Mouse (Mus musculus): ENCODE results near the gene Trim65. TPM values are rescaled to one million over a fixed set of nuclear protein-coding genes. Genes with fewer than 3 reads are reported as not detected.

The Trim65 gene
- polyA plus RNA-seq, 1 experiment from 2014 or later: 3.1 TPM

DNA sequence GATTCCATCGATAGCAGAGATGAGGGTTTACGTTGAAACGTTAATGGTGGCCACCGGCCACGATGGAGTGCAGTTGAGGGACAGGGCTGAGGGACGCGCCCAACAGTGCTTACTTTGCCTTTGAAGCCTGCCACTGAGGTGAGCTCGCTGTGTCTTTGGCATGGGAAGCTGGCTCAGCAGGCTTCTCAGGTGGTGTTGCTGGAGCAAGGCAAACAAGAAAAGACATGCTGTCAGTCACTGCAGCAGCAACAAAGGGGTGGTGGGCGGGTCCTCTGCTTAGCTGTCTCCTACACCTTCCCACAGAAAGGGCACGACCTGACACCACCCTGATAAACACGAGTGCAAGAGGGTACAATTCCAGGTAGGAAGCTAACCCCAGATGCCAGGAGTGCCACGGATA, 30.4 kb upstream of the Trim65 start:
- Histone ChIP-seq H3K27ac (no peak overlapping the region), H3K9me3 (no peaks in the 10 kb centered on the region), H3K9ac (no peak overlapping the region), H3K4me2 (no peak overlapping the region), H3K4me1 (peaks cover 7% of the 10 kb centered on the region), H3K36me3 (replicated peaks) (peaks cover 32% of the 10 kb centered on the region; the same call in 1 of the 2 replicates), H3K4me3 (no peak overlapping the region), H3K27me3 (replicated peaks) (no peaks in the 10 kb centered on the region)
- 77% methylated on average over 12 of the region's 12 CpGs for WGBS
- ATAC-seq (replicated peaks): no peak

DNA sequence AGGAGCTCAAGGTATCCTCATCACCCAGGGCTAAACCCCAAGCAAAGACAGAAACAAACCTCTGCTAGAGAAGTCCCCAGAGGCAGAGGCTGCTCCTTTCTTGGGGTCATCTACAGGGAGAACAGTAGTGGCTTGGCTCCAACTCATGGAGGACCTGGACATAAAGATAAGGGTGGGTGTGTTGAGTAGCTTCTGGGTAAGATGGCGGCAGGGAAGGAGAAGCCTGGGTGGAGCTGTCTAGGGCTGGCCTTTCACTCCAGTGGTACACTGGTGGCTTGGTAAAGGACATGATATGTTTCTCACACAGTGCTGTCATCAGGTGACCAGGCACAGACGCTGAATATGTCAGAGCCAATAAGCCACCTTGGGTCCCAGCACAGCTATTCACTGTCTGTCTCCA, 20.0 kb upstream of the Trim65 start:
- Histone ChIP-seq H3K36me3 (replicated peaks) (peaks cover 67% of the 10 kb centered on the region), H3K27me3 (replicated peaks) (no peaks in the 10 kb centered on the region), H3K9me3 (no peaks in the 10 kb centered on the region), H3K27ac (no peak overlapping the region), H3K4me2 (no peak overlapping the region), H3K9ac (no peak overlapping the region), H3K4me1 (no peaks in the 10 kb centered on the region), H3K4me3 (no peak overlapping the region)
- 83% methylated on average over 2 of the region's 2 CpGs for WGBS
- ATAC-seq (replicated peaks): no peak

DNA sequence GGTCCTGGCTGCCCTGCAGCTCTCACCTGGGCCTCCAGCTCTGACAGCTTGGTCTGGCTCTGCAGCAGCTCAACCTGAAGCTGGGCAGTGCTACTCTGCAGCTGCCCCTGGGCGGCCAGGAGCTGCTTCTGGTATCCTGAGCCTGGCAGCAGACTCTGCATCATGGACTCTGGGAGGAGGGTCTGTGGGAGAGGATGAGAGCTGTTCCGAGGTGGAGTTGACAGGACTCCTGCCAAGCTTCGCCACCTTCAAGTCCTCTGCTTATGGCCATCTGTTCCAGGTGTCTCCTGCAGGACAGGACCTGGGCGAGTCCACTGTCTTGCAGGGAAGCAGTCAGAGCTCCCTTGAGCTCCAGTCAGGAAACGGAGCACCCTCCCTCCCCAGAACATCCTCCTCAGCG, 18.4 kb upstream of the Trim65 start:
- Histone ChIP-seq H3K27me3 (replicated peaks) (no peaks in the 10 kb centered on the region), H3K9ac (no peak overlapping the region), H3K4me2 (no peak overlapping the region), H3K4me1 (no peaks in the 10 kb centered on the region), H3K27ac (no peak overlapping the region), H3K4me3 (no peak overlapping the region), H3K9me3 (no peaks in the 10 kb centered on the region), H3K36me3 (replicated peaks) (peaks cover 63% of the 10 kb centered on the region)
- WGBS: 92% methylated on average over 6 of the region's 6 CpGs
- ATAC-seq (replicated peaks): no peak

DNA sequence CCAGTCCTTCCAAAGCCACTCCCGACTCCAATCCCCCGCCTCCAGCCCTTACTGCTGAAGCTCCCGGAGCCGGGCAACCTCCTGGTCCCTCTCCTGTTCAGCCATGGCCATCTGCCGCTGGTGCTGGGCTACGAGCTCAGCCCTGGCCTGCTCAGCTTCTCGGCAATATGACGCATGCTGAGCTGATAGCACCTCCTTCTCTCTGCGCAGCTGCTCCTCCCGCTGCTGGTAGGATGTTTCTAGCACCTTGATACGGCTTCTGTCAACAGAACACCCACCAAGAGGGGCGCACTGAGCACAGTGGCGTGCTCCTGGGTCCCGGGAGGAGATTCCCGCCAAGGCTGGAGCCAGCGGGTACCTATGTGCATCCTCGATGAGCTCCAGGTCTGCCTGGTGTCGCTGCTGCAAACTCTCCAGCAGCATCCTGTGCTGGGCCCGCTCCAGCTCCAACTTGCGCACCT, 17.9 kb upstream of the Trim65 start:
- Histone ChIP-seq H3K27ac (no peak overlapping the region), H3K36me3 (replicated peaks) (peaks cover 64% of the 10 kb centered on the region), H3K4me1 (no peaks in the 10 kb centered on the region), H3K9me3 (no peaks in the 10 kb centered on the region), H3K9ac (no peak overlapping the region), H3K27me3 (replicated peaks) (no peaks in the 10 kb centered on the region), H3K4me3 (no peak overlapping the region), H3K4me2 (no peak overlapping the region)
- ATAC-seq (replicated peaks): no peak
- WGBS: 69% methylated on average over 20 of the region's 20 CpGs

DNA sequence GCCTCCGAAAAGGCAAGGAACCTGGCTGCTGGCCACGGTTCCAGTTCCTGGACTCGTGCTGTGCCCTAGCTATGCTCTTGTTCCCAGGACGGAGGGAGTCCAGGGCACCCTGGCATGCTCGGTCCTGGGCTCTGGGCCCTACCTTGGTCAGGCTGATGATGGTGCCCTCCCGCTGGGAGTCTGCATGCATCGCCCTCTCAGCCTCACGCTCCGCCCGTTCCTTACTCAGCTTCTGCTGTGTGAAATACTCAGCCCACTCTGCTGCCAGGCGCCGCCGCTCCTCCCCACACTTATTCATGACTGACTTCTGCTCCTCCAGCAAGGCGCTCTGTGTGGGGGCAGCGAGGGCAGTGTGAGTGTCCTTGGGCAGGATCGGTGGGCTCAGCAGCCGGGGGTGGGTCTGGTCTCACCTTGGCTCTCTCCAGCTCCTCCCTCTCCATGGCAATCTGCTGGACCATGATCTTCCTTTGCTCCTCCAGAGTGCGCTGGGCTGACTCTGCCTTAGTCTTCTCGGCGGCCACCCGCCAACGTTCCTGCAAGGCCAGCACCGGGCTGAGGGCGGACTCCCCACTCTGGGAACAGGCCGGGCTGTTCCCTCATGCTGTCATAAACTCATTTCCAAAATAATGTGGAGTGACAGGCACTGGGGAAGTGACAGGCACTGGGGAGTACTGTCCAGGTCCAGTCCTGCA, 15.5 kb upstream of the Trim65 start:
- Histone ChIP-seq H3K36me3 (replicated peaks) (peaks cover 70% of the 10 kb centered on the region), H3K9me3 (no peaks in the 10 kb centered on the region), H3K4me2 (no peak overlapping the region), H3K4me1 (no peaks in the 10 kb centered on the region), H3K9ac (no peak overlapping the region), H3K27me3 (replicated peaks) (no peaks in the 10 kb centered on the region), H3K27ac (0 out of 2 replicates have a peak overlapping the region, but pooled peaks have one; percentile 15), H3K4me3 (no peak overlapping the region)
- 72% methylated on average over 25 of the region's 25 CpGs for WGBS
- 0 out of 2 replicates have a peak, but pooled peaks have one; percentile 19 for ATAC-seq (replicated peaks)

DNA sequence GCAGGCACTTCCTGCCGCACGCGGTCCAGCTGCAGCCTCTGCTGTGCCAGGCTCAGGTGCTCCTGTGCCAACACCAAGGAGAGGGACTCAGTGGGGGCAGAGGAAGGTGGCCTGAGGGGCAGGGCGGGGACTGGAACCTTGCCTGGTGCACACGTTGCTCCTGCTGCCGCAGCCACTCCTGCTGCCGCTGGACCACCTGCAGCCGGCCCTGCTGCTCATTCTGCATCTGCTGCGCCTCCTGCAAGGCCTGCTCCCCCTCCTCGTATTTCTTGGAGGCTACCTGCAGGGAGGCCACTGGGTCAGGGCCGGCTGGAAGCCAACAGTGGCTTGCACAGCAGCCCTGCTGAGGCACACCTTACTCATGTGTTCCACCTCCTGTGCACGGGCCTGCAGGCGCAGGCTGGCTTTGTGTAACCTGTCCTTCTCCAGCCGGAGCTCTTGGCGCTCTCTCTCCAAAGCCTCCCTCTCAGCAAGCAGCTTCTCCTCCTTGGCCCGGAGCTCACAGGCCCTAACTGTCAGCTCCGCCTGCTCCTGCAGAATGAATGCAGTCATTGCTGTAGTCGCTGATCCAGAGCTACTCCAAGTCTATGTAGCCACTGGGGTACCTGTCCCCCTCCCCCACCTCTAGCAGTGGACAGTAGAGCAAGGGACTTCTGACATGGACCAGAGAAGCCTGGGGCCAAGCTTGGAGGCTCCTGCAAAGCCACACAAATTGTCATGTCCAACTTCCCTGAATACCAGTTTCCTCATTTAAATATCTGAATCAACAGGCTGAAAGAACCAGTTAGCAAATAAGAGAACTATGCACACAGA, 14.8 kb upstream of the Trim65 start:
- Histone ChIP-seq H3K27me3 (replicated peaks) (no peaks in the 10 kb centered on the region), H3K4me3 (no peak overlapping the region), H3K27ac (0 out of 2 replicates have a peak overlapping the region, but pooled peaks have one; percentile 8), H3K36me3 (replicated peaks) (peaks cover 64% of the 10 kb centered on the region), H3K9me3 (no peaks in the 10 kb centered on the region), H3K4me1 (no peaks in the 10 kb centered on the region), H3K9ac (no peak overlapping the region), H3K4me2 (no peak overlapping the region)
- ATAC-seq (replicated peaks): no peak
- 63% methylated on average over 18 of the region's 18 CpGs for WGBS

DNA sequence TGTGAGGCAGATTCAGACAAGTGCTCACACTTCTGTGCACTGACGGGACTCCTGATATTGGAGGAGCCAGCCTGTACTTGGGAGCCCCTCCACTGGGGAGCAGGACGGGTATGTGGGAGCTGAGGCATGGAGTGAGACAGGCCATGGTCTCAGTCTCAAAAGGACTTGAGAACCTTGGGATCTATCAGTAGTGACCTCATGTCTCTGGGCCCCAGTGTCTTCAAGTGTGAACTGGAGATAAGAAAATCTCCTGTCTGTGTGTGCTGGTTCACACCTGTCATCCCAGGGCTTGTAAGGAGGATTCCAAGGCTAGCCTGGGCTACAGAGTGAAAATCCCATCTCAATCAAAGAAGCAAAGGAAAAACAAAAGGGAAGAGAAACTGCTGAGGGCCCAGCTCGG, 12.5 kb upstream of the Trim65 start:
- ATAC-seq (replicated peaks): no peak
- H3K27me3 ChIP-seq (replicated peaks): no peaks in the 10 kb centered on the region
- no peaks in the 10 kb centered on the region for H3K4me1 ChIP-seq
- H3K27ac ChIP-seq: no peak overlapping the region
- no peak overlapping the region for H3K4me2 ChIP-seq
- no peaks in the 10 kb centered on the region for H3K9me3 ChIP-seq
- H3K9ac ChIP-seq: no peak overlapping the region
- WGBS: 94% methylated on average over 3 of the region's 3 CpGs
- no peak overlapping the region for H3K4me3 ChIP-seq
- H3K36me3 ChIP-seq (replicated peaks): peaks cover 51% of the 10 kb centered on the region

DNA sequence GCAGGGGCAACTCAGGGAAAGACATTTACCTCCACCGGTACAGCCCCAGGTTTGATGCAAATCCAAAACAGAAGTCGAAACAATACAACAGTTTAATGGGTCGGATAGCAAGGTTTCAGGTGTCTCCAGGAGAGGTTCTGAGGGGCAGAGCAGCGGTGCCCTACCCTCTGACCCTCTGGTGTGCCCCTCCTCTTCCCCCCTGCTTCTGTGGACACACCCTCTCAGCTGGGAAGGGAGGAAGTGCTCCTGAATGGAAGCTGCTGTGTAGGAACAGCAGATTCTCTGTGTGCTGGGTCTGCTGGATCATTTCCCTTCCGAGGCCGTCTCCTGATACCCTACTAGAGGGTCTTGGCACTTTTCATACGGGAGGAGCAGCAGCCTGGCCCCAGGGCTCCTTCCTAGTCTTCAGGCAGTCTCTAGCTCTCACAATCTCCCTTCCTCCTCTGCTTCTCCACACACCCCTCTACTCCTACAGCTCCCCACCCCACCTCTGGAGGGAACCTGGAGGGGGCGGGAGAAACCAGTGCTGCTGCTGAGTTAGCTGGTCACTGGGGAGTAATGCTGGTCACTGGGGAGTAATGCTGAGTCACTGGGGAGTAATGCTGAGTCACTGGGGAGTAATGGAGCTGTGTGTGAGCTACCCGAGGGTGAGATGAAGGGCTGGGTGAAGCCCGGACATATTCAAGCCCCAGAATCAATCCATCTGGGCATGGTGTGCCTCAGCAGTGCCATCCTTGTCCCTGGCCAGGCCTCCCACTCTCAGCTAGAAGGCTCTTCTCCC, 11.5 kb upstream of the Trim65 start:
- H3K27me3 ChIP-seq (replicated peaks): no peaks in the 10 kb centered on the region
- H3K9ac ChIP-seq: no peak overlapping the region
- 72% methylated on average over 10 of the region's 10 CpGs for WGBS
- H3K4me3 ChIP-seq: no peak overlapping the region
- H3K4me1 ChIP-seq: peaks cover 8% of the 10 kb centered on the region
- no peak overlapping the region for H3K27ac ChIP-seq
- H3K4me2 ChIP-seq: no peak overlapping the region
- peaks cover 49% of the 10 kb centered on the region for H3K36me3 ChIP-seq (replicated peaks)
- no peak for ATAC-seq (replicated peaks)
- no peaks in the 10 kb centered on the region for H3K9me3 ChIP-seq

DNA sequence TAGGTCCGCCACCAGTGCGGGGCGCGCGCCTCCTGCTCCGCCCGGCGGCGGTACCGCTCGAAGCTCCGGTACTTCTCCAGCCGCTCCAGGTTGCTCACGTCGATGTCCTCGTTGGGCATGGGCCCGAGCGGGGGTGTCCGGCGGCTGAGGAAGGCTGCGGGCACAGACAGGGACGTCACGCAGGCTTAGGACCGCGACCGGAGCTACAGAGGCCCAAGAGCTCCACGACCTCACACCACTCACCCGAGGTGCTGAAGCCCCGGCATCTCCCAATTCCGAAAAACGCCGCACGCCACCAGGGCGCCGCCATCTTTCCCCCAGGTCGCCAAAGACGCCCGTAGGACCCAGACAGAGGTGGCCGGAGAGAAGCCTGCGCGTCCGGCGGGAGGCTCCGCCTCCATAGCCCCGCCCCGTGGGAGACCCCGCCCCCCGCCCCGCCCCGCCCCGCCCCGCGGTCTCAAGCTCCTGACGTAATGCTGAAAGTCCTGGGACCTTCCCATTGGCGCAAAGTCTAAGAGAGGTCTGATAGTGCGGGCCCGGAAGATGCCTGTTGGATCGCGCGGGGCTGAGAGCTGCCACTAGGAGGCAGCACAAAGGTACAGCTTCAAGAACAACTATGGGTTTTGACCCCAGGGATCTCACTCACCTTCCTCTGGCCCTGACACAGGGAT, 7.7 kb upstream of the Trim65 start, which contains the start of gene Mrpl38:
Mrpl38 (minus strand) TSS at position 401 of the 671 bp plus-strand sequence.
- H3K36me3 ChIP-seq (replicated peaks): peaks cover 26% of the 10 kb centered on the region
- H3K4me1 ChIP-seq: peaks cover 13% of the 10 kb centered on the region
- H3K9me3 ChIP-seq: no peaks in the 10 kb centered on the region
- H3K4me3 ChIP-seq: peak within 1 kb of the TSS; percentile 91
- H3K27me3 ChIP-seq (replicated peaks): no peaks in the 10 kb centered on the region
- under 1% methylated on average over 60 of the region's 60 CpGs for WGBS
- H3K27ac ChIP-seq: peak within 1 kb of the TSS; percentile 76
- peak within 1 kb of the TSS; percentile 73 for H3K4me2 ChIP-seq
- ATAC-seq (replicated peaks): peak; percentile 94
- H3K9ac ChIP-seq: peak within 1 kb of the TSS; percentile 85

DNA sequence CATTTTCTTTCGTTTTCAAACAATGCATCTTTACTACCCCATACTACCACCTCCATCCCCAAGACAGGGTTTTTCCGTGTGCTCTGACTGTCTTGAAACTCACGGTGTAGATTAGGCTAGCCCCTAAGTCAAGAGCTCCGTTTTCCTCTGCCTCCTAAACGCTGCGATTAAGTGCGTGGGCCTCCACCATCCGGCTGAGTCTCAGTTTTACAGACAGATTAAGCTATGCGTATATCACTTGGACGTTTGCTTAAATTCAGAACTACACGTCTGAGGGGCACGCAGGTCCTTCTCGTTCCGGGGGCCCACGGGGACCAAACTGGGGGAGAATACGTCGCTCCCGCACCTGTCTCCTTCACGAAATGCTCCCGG, 7.2 kb upstream of the Trim65 start:
- H3K27ac ChIP-seq: peak overlapping the region; percentile 76

DNA sequence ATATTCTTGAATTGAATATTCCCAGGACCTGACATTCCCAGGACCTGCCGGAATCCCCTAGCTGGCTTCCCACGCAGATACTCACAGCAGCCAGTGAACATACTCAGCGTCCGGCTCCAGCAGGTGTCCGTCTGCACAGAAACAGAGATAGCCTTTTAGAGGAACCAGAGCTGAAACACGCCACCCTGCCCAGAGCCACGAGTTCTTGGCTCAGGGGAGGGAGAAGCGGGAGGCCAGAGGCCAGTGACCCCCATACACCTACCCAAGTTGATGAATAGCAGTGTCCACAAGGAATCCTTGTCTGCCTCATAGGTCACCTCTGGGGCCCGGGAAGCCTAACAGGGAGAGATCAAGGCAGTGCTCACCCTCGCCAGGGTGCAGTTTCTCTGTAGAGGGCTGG, 3.2 kb upstream of the Trim65 start:
- no peak overlapping the region for H3K4me3 ChIP-seq
- H3K4me2 ChIP-seq: no peak overlapping the region
- no peaks in the 10 kb centered on the region for H3K9me3 ChIP-seq
- H3K27me3 ChIP-seq (replicated peaks): no peaks in the 10 kb centered on the region
- H3K36me3 ChIP-seq (replicated peaks): peaks cover 5% of the 10 kb centered on the region; the same call in 1 of the 2 replicates
- H3K27ac ChIP-seq: no peak overlapping the region
- ATAC-seq (replicated peaks): no peak
- H3K9ac ChIP-seq: no peak overlapping the region
- 92% methylated on average over 10 of the region's 10 CpGs for WGBS
- H3K4me1 ChIP-seq: peaks cover 35% of the 10 kb centered on the region

More for the DNA sequence above, 7.2 kb upstream of the Trim65 start:
- no peak; the same call in 1 of the 2 replicates for ATAC-seq (replicated peaks)
- Histone ChIP-seq H3K4me2 (peak overlapping the region; percentile 73), H3K9ac (peak overlapping the region; percentile 85), H3K27me3 (replicated peaks) (no peaks in the 10 kb centered on the region), H3K36me3 (replicated peaks) (peaks cover 21% of the 10 kb centered on the region), H3K9me3 (no peaks in the 10 kb centered on the region), H3K4me1 (peaks cover 13% of the 10 kb centered on the region), H3K4me3 (peak overlapping the region; percentile 91)
- WGBS: under 1% methylated on average over 20 of the region's 20 CpGs
